Mouse (Mus musculus) ES-Bruce4 (cell line): ENCODE results near the gene Adtrp. TPM values are rescaled to one million over a fixed set of nuclear protein-coding genes. Genes with fewer than 3 reads are reported as not detected.

Experiments used
- H3K27ac ChIP-seq: 2 replicates; pipeline ENCODE4 v1.5.1; 2012; ENCODE audit warnings: low read length, inconsistent platforms; ENCODE audit not compliant: insufficient read depth
- H3K27me3 ChIP-seq: 2 replicates; pipeline ENCODE4 v1.6.1; 2012; ENCODE audit warnings: mild to moderate bottlenecking, low read length, inconsistent platforms; ENCODE audit not compliant: control insufficient read depth, poor library complexity, insufficient read depth, severe bottlenecking
- H3K36me3 ChIP-seq: 2 replicates; pipeline ENCODE4 v1.6.1; 2012; ENCODE audit warnings: inconsistent platforms, mild to moderate bottlenecking, low read length, moderate library complexity; ENCODE audit not compliant: control insufficient read depth, poor library complexity, insufficient read depth, severe bottlenecking
- H3K4me1 ChIP-seq: one replicate; pipeline ENCODE4 v1.8.1; 2011; ENCODE audit warnings: low read length; ENCODE audit not compliant: control insufficient read depth, insufficient read depth
- H3K4me3 ChIP-seq: 2 replicates; pipeline ENCODE4 v1.5.1; 2011; ENCODE audit warnings: low read depth, mild to moderate bottlenecking, low read length
- H3K9ac ChIP-seq: 2 replicates; pipeline ENCODE4 v1.6.1; 2012; ENCODE audit warnings: low read depth, mild to moderate bottlenecking, inconsistent platforms; ENCODE audit not compliant: poor library complexity, severe bottlenecking
- H3K9me3 ChIP-seq: replicated peaks from 2 replicates; pipeline ENCODE4 v1.6.1; 2012; ENCODE audit warnings: mild to moderate bottlenecking, low read length, inconsistent platforms; ENCODE audit not compliant: control insufficient read depth, poor library complexity, insufficient read depth, severe bottlenecking
- CTCF ChIP-seq: IDR thresholded peaks from one replicate; pipeline ENCODE4 v1.8.1; 2011; ENCODE audit warnings: low read depth, low read length
- EP300 ChIP-seq: IDR thresholded peaks from 2 replicates; pipeline ENCODE4 v1.6.1; 2011; ENCODE audit warnings: low read depth, low read length; ENCODE audit not compliant: insufficient read depth
- POLR2A ChIP-seq: IDR thresholded peaks from one replicate; pipeline ENCODE4 v1.8.1; 2011; ENCODE audit warnings: low read length; ENCODE audit not compliant: insufficient read depth
- polyA plus RNA-seq: library from polyadenylated mRNA; stranded (reverse); fragments of >200 nt; gene quantifications from 2 replicates; pipeline ENCODE4 v1.2.4, GENCODE M21; 2011; ENCODE audit warnings: low read depth; ENCODE audit not compliant: missing spikeins, insufficient read depth, insufficient read length

The Adtrp gene
- polyA plus RNA-seq, 1 experiment: 2.2 TPM

DNA sequence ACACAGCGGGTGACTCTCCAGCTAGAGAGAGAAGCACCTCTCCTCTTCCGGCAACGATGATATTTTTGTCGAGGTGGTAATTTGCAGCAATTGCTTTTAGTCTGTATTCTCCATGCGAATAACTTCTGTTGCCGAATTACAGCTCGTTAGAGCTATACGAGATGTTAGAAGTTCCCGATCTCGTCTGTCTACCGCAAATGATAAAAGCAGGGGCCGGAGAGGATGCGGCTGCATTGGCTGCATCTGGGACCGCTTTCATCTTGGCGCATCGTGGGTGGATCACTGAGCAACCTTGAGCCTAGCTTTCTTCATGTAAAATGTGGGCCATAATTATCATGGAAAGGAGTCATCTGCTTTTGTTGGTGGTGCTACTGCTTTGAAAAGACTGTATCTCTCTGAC is 128.2 kb downstream of the Adtrp start:
- Histone ChIP-seq H3K9me3 (no peaks in the 10 kb centered on the region), H3K4me3 (no peak overlapping the region), H3K27ac (no peak overlapping the region), H3K9ac (no peak overlapping the region), H3K36me3 (no peaks in the 10 kb centered on the region), H3K4me1 (no peaks in the 10 kb centered on the region), H3K27me3 (no peaks in the 10 kb centered on the region)
- TF ChIP-seq EP300 (no peak), CTCF (no peak)

DNA sequence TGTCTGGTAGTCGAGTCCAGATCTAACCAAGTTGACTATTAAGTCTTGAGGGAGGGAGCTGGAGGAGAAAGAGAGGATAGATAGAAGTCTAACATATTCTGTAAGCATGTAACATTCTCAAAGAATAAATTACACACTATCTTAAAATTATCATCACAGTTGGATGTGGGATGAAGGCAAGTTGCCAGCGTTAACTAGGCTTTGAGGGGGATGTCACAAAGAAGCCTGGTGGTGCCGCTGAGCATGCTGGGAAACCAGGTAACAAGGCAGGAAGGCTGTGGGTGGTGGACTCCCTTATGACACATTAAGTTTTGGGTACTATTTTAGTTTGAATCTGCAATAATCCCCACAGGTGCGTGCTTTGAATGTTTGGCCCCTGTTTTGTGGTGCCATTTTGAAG is 129.4 kb downstream of the Adtrp start:
- H3K9me3 ChIP-seq: no peaks in the 10 kb centered on the region
- no peak overlapping the region for H3K4me3 ChIP-seq
- H3K4me1 ChIP-seq: no peaks in the 10 kb centered on the region
- no peak overlapping the region for H3K27ac ChIP-seq
- TF ChIP-seq POLR2A: no peak
- no peak for TF ChIP-seq EP300
- TF ChIP-seq CTCF: no peak
- H3K27me3 ChIP-seq: no peaks in the 10 kb centered on the region
- no peak overlapping the region for H3K9ac ChIP-seq
- H3K36me3 ChIP-seq: no peaks in the 10 kb centered on the region

Other genes with a start within 250 kb of the Adtrp start
- gene Tmem170b, start 241.8 kb downstream of the Adtrp start, polyA plus RNA-seq: 9.0 and 9.7 TPM in 2 replicates
- gene Hivep1, start 204.3 kb upstream of the Adtrp start, polyA plus RNA-seq: 11.3 and 18.2 TPM in 2 replicates